Comparison of ENCODE assay signal across 8 mouse cellular contexts in the genomic region with DNA sequence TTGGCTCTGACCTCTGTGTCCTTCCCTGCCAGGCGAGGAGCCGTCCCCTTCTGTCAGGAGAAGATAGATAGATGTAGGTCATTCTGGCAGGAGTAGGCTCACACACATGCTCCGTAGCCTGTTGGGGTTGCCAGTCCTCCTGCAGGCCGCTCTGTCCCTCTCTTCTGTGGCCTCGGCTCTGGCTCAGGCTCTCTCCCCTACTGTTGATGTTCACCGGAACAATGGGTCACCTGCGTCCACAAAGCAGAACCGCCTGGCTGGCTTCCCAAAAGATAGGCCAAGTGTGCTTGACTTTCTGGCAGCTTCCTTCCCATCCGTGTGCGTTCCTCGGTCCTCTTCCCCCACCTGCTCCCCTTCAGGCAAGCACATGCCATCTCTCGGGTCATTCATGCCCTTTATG. TPM values are rescaled to one million over a fixed set of nuclear protein-coding genes. Genes with fewer than 3 reads are reported as not detected.
A peak's percentile ranks its signal among the peaks of the same experiment; 100 is the strongest.
DNase-seq lines count a peak whose midpoint lies in the region; ATAC-seq and TF ChIP-seq lines count a peak whose summit lies in the region.

No protein-coding gene starts in this region.

- no peak overlapping the region for H3K27ac ChIP-seq in forebrain, postnatal 0 days (ENCODE audit: low read depth, low read length)
- H3K27ac ChIP-seq in forebrain, embryonic 11.5 days (ENCODE audit: low read depth, low read length), result no peak overlapping the region

- no peaks in the 10 kb centered on the region for H3K27me3 ChIP-seq in forebrain, postnatal 0 days (ENCODE audit: insufficient read depth, low read length)
- no peaks in the 10 kb centered on the region for H3K27me3 ChIP-seq in forebrain, embryonic 11.5 days (ENCODE audit: control insufficient read depth, insufficient read depth, low read length)

- WGBS in forebrain, postnatal 0 days, result 59% methylated on average over 12 of the region's 12 CpGs
- 84% methylated on average over 12 of the region's 12 CpGs for WGBS in forebrain, embryonic 11.5 days

- no peak for DNase-seq in forebrain, postnatal 0 days
- no peak for DNase-seq in forebrain, embryonic 11.5 days (ENCODE audit: low spot score)
- DNase-seq in adrenal gland, adult 2 months, result peak; percentile 83
- peak; percentile 37 for DNase-seq in gastrocnemius, postnatal 10 days
- peak; percentile 56 for DNase-seq in kidney, postnatal 14 days
- DNase-seq in c-Kit-positive CD71-positive TER-119-positive erythroid progenitor cells, embryonic 14.5 days (ENCODE audit: low spot score), result no peak
- DNase-seq in embryo, embryonic 10 days (ENCODE audit: low spot score), result no peak
- DNase-seq in spleen, postnatal 4 days (ENCODE audit: low spot score in 2 of 2), result no peak

- H3K4me1 ChIP-seq in forebrain, postnatal 0 days (ENCODE audit: insufficient read depth), result no peaks in the 10 kb centered on the region
- no peaks in the 10 kb centered on the region for H3K4me1 ChIP-seq in forebrain, embryonic 11.5 days (replicated peaks; ENCODE audit: control insufficient read depth, insufficient read depth, low read length)

- peaks cover 21% of the 10 kb centered on the region for H3K36me3 ChIP-seq in forebrain, postnatal 0 days (ENCODE audit: insufficient read depth)
- H3K36me3 ChIP-seq in forebrain, embryonic 11.5 days (ENCODE audit: control insufficient read depth, insufficient read depth, low read length), result no peaks in the 10 kb centered on the region

- no peaks in the 10 kb centered on the region for H3K9me3 ChIP-seq in forebrain, postnatal 0 days (ENCODE audit: low read length)
- H3K9me3 ChIP-seq in forebrain, embryonic 11.5 days (ENCODE audit: control insufficient read depth, low read length), result no peaks in the 10 kb centered on the region

- peak; percentile 27; the same call in 1 of the 2 replicates for ATAC-seq in forebrain, postnatal 0 days
- no peak for ATAC-seq in forebrain, embryonic 11.5 days (replicated peaks; ENCODE audit: low FRiP score)

- no peak overlapping the region for H3K4me3 ChIP-seq in forebrain, postnatal 0 days (ENCODE audit: low read depth, low read length)
- no peak overlapping the region for H3K4me3 ChIP-seq in forebrain, embryonic 11.5 days (ENCODE audit: low read depth, low read length)

- H3K9ac ChIP-seq in forebrain, postnatal 0 days, result no peak overlapping the region
- no peak overlapping the region for H3K9ac ChIP-seq in forebrain, embryonic 11.5 days (ENCODE audit: low read length)

- TF ChIP-seq CTCF in forebrain, postnatal 0 days (IDR thresholded peaks at IDR 0.05; ENCODE audit: low read depth), result no peak

- no peak overlapping the region for H3K4me2 ChIP-seq in forebrain, postnatal 0 days (ENCODE audit: low read depth)
- H3K4me2 ChIP-seq in forebrain, embryonic 11.5 days (ENCODE audit: low read depth, low read length, severe bottlenecking), result no peak overlapping the region

RNA-seq across cellular contexts. Expression of a gene that starts 56.0 kb away (rescaled TPM):
- total RNA-seq in forebrain, postnatal 0 days (2014; rRNA removed), result 10.6 and 11.0 TPM in 2 replicates
- polyA plus RNA-seq in forebrain, postnatal 0 days (2015; fragmentation: Nextera tagmentation; extraction: Ambion mirVana), result 6.9 and 7.4 TPM in 2 replicates
- polyA plus RNA-seq in forebrain, embryonic 11.5 days (2014; fragmentation: Nextera tagmentation; extraction: Ambion mirVana), result 20.9 and 22.7 TPM in 2 replicates
- total RNA-seq in adrenal gland, adult 2 months (2021), result 10 to 100 TPM; 55.3 to 72.0 TPM
- 15.3 and 16.3 TPM in 2 replicates for polyA plus RNA-seq in adrenal gland, adult 2 months (2012; rRNA removed)
- total RNA-seq in gastrocnemius, postnatal 10 days (2021), result 10 to 100 TPM; 27.4 to 34.5 TPM

RNA-seq across cellular contexts. Expression of a gene that starts 56.3 kb away (rescaled TPM):
- 105 and 112 TPM in 2 replicates for total RNA-seq in forebrain, postnatal 0 days (2014; rRNA removed)
- polyA plus RNA-seq in forebrain, postnatal 0 days (2015; fragmentation: Nextera tagmentation; extraction: Ambion mirVana), result 196 and 282 TPM in 2 replicates
- polyA plus RNA-seq in forebrain, embryonic 11.5 days (2014; fragmentation: Nextera tagmentation; extraction: Ambion mirVana), result 251 and 261 TPM in 2 replicates
- total RNA-seq in adrenal gland, adult 2 months (2021), result 100 to 1,000 TPM; 192 to 229 TPM
- polyA plus RNA-seq in adrenal gland, adult 2 months (2012; rRNA removed), result 7.4 and 11.1 TPM in 2 replicates
- 100 to 1,000 TPM; 126 to 127 TPM for total RNA-seq in gastrocnemius, postnatal 10 days (2021)

Comparison
In these comparisons a context has a peak if more than half of its experiments do, and no peak if none do; other contexts are left out.
1. DNase-seq: peak in adrenal gland, adult 2 months (single experiment), gastrocnemius, postnatal 10 days (single experiment) and kidney, postnatal 14 days (single experiment); none in forebrain, postnatal 0 days (single experiment), forebrain, embryonic 11.5 days (single experiment), c-Kit-positive CD71-positive TER-119-positive erythroid progenitor cells, embryonic 14.5 days (single experiment), embryo, embryonic 10 days (single experiment) and spleen, postnatal 4 days (0 of 2).